Mouse (Mus musculus): ENCODE data around the gene Tbx15. TPM values are rescaled to one million over a fixed set of nuclear protein-coding genes. Genes with fewer than 3 reads are reported as not detected.

Gene Tbx15
- polyA plus RNA-seq, 1 experiment = 0.79 TPM

GRCm38 (mm10) chr3:99310877-99311276, 70.7 kb downstream of the Tbx15 start:
- Histone ChIP-seq H3K27ac (ENCODE audit: insufficient read depth, low read length) (no peak overlapping the region), H3K4me1 (ENCODE audit: control insufficient read depth, insufficient read depth, low read length) (no peaks in the 10 kb centered on the region), H3K4me3 (replicated peaks; ENCODE audit: insufficient read depth, low read depth, low read length) (no peak overlapping the region), H3K27me3 (ENCODE audit: control insufficient read depth, insufficient read depth, low read length) (no peaks in the 10 kb centered on the region)
- 58% methylated on average over 2 of the region's 2 CpGs for WGBS
- DNase-seq = no peak
- no peak for TF ChIP-seq CTCF (IDR thresholded peaks at IDR 0.05; ENCODE audit: borderline replicate concordance, insufficient read depth, low read depth, low read length)
- TF ChIP-seq POLR2A (IDR thresholded peaks at IDR 0.05; ENCODE audit: borderline replicate concordance, insufficient read depth, low read length) = no peak

GRCm38 (mm10) chr3:99311943-99312635, 71.9 kb downstream of the Tbx15 start:
- H3K4me1 ChIP-seq (ENCODE audit: control insufficient read depth, insufficient read depth, low read length) = no peaks in the 10 kb centered on the region

GRCm38 (mm10) chr3:99322345-99322744, 82.2 kb downstream of the Tbx15 start:
- Histone ChIP-seq H3K4me1 (ENCODE audit: control insufficient read depth, insufficient read depth, low read length) (no peaks in the 10 kb centered on the region), H3K27ac (ENCODE audit: insufficient read depth, low read length) (no peak overlapping the region), H3K27me3 (ENCODE audit: control insufficient read depth, insufficient read depth, low read length) (no peaks in the 10 kb centered on the region), H3K4me3 (replicated peaks; ENCODE audit: insufficient read depth, low read depth, low read length) (no peak overlapping the region)
- TF ChIP-seq CTCF (IDR thresholded peaks at IDR 0.05; ENCODE audit: borderline replicate concordance, insufficient read depth, low read depth, low read length) (no peak), POLR2A (IDR thresholded peaks at IDR 0.05; ENCODE audit: borderline replicate concordance, insufficient read depth, low read length) (no peak)
- no peak for DNase-seq
- WGBS = 91% methylated on average over 2 of the region's 2 CpGs

More at GRCm38 (mm10) chr3:99311943-99312635, 71.9 kb downstream of the Tbx15 start:
- H3K4me3 ChIP-seq (replicated peaks; ENCODE audit: insufficient read depth, low read depth, low read length) = no peak overlapping the region
- no peak overlapping the region for H3K27ac ChIP-seq (ENCODE audit: insufficient read depth, low read length)
- TF ChIP-seq CTCF (IDR thresholded peaks at IDR 0.05; ENCODE audit: borderline replicate concordance, insufficient read depth, low read depth, low read length) (no peak), POLR2A (IDR thresholded peaks at IDR 0.05; ENCODE audit: borderline replicate concordance, insufficient read depth, low read length) (no peak)
- no peaks in the 10 kb centered on the region for H3K27me3 ChIP-seq (ENCODE audit: control insufficient read depth, insufficient read depth, low read length)
- 47% methylated on average over 7 of the region's 7 CpGs for WGBS
- no peak for DNase-seq

GRCm38 (mm10) chr3:99329316-99329715, 89.1 kb downstream of the Tbx15 start:
- H3K27me3 ChIP-seq (ENCODE audit: control insufficient read depth, insufficient read depth, low read length) = no peaks in the 10 kb centered on the region
- H3K4me3 ChIP-seq (replicated peaks; ENCODE audit: insufficient read depth, low read depth, low read length) = no peak overlapping the region
- H3K4me1 ChIP-seq (ENCODE audit: control insufficient read depth, insufficient read depth, low read length) = no peaks in the 10 kb centered on the region
- TF ChIP-seq CTCF (IDR thresholded peaks at IDR 0.05; ENCODE audit: borderline replicate concordance, insufficient read depth, low read depth, low read length) (no peak), POLR2A (IDR thresholded peaks at IDR 0.05; ENCODE audit: borderline replicate concordance, insufficient read depth, low read length) (no peak)
- no peak overlapping the region for H3K27ac ChIP-seq (ENCODE audit: insufficient read depth, low read length)
- WGBS = 66% methylated on average over 5 of the region's 5 CpGs
- DNase-seq = no peak

GRCm38 (mm10) chr3:99331086-99331485, 90.9 kb downstream of the Tbx15 start:
- WGBS = 85% methylated on average over 8 of the region's 8 CpGs

GRCm38 (mm10) chr3:99336866-99337265, 96.7 kb downstream of the Tbx15 start:
- H3K4me3 ChIP-seq (replicated peaks; ENCODE audit: insufficient read depth, low read depth, low read length) = no peak overlapping the region
- no peak overlapping the region for H3K27ac ChIP-seq (ENCODE audit: insufficient read depth, low read length)
- no peak for DNase-seq
- TF ChIP-seq POLR2A (IDR thresholded peaks at IDR 0.05; ENCODE audit: borderline replicate concordance, insufficient read depth, low read length) (no peak), CTCF (IDR thresholded peaks at IDR 0.05; ENCODE audit: borderline replicate concordance, insufficient read depth, low read depth, low read length) (no peak)
- WGBS = 22% methylated on average over 2 of the region's 2 CpGs
- no peaks in the 10 kb centered on the region for H3K27me3 ChIP-seq (ENCODE audit: control insufficient read depth, insufficient read depth, low read length)
- H3K4me1 ChIP-seq (ENCODE audit: control insufficient read depth, insufficient read depth, low read length) = no peaks in the 10 kb centered on the region

More at GRCm38 (mm10) chr3:99331086-99331485, 90.9 kb downstream of the Tbx15 start:
- Histone ChIP-seq H3K27me3 (ENCODE audit: control insufficient read depth, insufficient read depth, low read length) (no peaks in the 10 kb centered on the region), H3K27ac (ENCODE audit: insufficient read depth, low read length) (no peak overlapping the region), H3K4me1 (ENCODE audit: control insufficient read depth, insufficient read depth, low read length) (no peaks in the 10 kb centered on the region), H3K4me3 (replicated peaks; ENCODE audit: insufficient read depth, low read depth, low read length) (no peak overlapping the region)
- no peak for DNase-seq
- TF ChIP-seq POLR2A (IDR thresholded peaks at IDR 0.05; ENCODE audit: borderline replicate concordance, insufficient read depth, low read length) (no peak), CTCF (IDR thresholded peaks at IDR 0.05; ENCODE audit: borderline replicate concordance, insufficient read depth, low read depth, low read length) (no peak)

- Histone ChIP-seq H3K27me3 (ENCODE audit: control insufficient read depth, insufficient read depth, low read length) (no peaks in the 10 kb centered on the region), H3K4me3 (replicated peaks; ENCODE audit: insufficient read depth, low read depth, low read length) (no peak overlapping the region), H3K4me1 (ENCODE audit: control insufficient read depth, insufficient read depth, low read length) (no peaks in the 10 kb centered on the region), H3K27ac (ENCODE audit: insufficient read depth, low read length) (no peak overlapping the region)
- no peak for TF ChIP-seq POLR2A (IDR thresholded peaks at IDR 0.05; ENCODE audit: borderline replicate concordance, insufficient read depth, low read length)
- TF ChIP-seq CTCF (IDR thresholded peaks at IDR 0.05; ENCODE audit: borderline replicate concordance, insufficient read depth, low read depth, low read length) = no peak
- 45% methylated on average over 1 of the region's 1 CpGs for WGBS
- no peak for DNase-seq
These were observed 98.6 kb downstream of the Tbx15 start for GRCm38 (mm10) chr3:99338756-99339155.

GRCm38 (mm10) chr3:99340021-99340420, 99.8 kb downstream of the Tbx15 start:
- TF ChIP-seq CTCF (IDR thresholded peaks at IDR 0.05; ENCODE audit: borderline replicate concordance, insufficient read depth, low read depth, low read length) (no peak), POLR2A (IDR thresholded peaks at IDR 0.05; ENCODE audit: borderline replicate concordance, insufficient read depth, low read length) (no peak)
- no peak for DNase-seq
- 93% methylated on average over 3 of the region's 3 CpGs for WGBS

More at GRCm38 (mm10) chr3:99340021-99340420, 99.8 kb downstream of the Tbx15 start:
- Histone ChIP-seq H3K4me3 (replicated peaks; ENCODE audit: insufficient read depth, low read depth, low read length) (no peak overlapping the region), H3K4me1 (ENCODE audit: control insufficient read depth, insufficient read depth, low read length) (no peaks in the 10 kb centered on the region), H3K27ac (ENCODE audit: insufficient read depth, low read length) (no peak overlapping the region), H3K27me3 (ENCODE audit: control insufficient read depth, insufficient read depth, low read length) (no peaks in the 10 kb centered on the region)
